Mouse (Mus musculus): Measurements from ENCODE around the gene Col25a1. TPM values are rescaled to one million over a fixed set of nuclear protein-coding genes. Genes with fewer than 3 reads are reported as not detected.

The Col25a1 gene
- polyA plus RNA-seq, 1 experiment from 2014 or later, result 4.2 TPM

DNA sequence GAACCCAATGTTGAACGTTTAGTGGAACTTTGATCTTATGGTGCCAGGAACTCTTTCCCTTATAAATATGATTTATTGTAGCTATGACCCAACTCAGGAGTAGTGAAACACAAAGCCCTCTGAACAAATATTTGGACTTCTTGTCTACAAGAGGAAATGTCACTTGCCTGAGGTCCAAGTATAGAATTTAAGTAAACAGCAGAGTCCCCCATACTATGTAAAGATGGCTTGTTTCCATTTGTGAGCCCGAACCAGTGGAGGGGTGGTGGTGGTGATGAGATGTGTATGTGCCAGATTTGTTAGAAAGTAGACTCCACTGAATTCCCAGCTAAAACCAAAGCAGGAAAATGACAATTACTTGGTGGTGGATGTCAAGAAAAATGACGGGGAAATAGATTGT, 169.2 kb downstream of the Col25a1 start:
- Histone ChIP-seq H3K36me3 (replicated peaks) (no peaks in the 10 kb centered on the region), H3K4me3 (replicated peaks) (no peak overlapping the region), H3K27ac (no peak overlapping the region), H3K9me3 (no peaks in the 10 kb centered on the region), H3K4me2 (no peak overlapping the region), H3K4me1 (peaks cover 3% of the 10 kb centered on the region; the same call in 1 of the 2 replicates), H3K9ac (no peak overlapping the region), H3K27me3 (no peaks in the 10 kb centered on the region)
- no peak for ATAC-seq (ENCODE audit: low FRiP score)
- WGBS, result 90% methylated on average over 3 of the region's 3 CpGs

GRCm38 (mm10) chr3:130303597-130303996, 172.3 kb downstream of the Col25a1 start:
- no peak for ATAC-seq (ENCODE audit: low FRiP score)
- Histone ChIP-seq H3K27ac (no peak overlapping the region), H3K27me3 (no peaks in the 10 kb centered on the region), H3K4me2 (no peak overlapping the region), H3K36me3 (replicated peaks) (no peaks in the 10 kb centered on the region), H3K4me3 (replicated peaks) (no peak overlapping the region), H3K9me3 (no peaks in the 10 kb centered on the region), H3K9ac (no peak overlapping the region), H3K4me1 (peaks cover 4% of the 10 kb centered on the region; the same call in 1 of the 2 replicates)
- WGBS, result 73% methylated on average over 12 of the region's 12 CpGs

DNA sequence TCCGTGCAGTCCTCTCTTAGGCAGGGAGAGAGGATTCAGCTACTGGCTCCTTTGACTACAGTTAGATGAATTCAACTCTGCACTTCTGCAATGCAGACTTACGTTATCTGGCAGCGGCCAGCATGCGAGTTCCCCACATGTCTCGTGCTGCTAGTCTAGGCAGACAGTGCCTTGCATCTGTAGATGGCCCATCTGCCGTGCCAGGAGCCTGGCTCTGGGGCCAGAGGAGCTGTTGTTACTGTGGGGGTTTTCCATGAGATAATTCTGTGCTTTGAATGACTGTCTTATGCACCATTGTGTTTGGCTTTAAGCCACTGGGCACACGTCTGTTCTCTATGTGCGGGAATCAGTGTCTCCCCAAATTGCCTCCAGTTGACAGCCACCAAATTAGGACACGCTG, 173.5 kb downstream of the Col25a1 start:
- no peaks in the 10 kb centered on the region for H3K9me3 ChIP-seq
- H3K4me1 ChIP-seq, result peaks cover 7% of the 10 kb centered on the region; the same call in 1 of the 2 replicates
- H3K9ac ChIP-seq, result no peak overlapping the region
- no peak overlapping the region for H3K4me2 ChIP-seq
- no peak overlapping the region for H3K27ac ChIP-seq
- WGBS, result 74% methylated on average over 9 of the region's 9 CpGs
- no peak overlapping the region for H3K4me3 ChIP-seq (replicated peaks)
- H3K27me3 ChIP-seq, result no peaks in the 10 kb centered on the region
- H3K36me3 ChIP-seq (replicated peaks), result no peaks in the 10 kb centered on the region
- no peak for ATAC-seq (ENCODE audit: low FRiP score)

DNA sequence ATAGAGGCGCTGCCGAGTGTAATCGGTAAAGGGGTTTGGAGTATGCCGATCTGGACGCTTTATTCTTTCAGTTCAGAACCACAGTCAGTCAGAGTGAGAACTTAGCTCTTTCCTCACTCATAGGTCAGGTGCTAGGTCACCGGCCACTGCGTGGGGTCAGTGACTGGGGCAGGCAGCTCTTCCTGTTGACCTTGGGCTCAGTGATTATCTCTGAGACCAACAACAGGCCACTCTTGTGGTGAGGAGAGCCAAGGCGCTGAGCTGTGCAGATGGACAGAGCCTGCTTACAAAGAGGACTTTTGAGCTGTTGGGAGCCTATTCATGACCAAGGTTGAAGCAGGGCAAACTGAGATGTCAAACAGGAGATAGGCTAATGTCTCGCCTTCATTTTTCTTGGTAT, 174.4 kb downstream of the Col25a1 start:
- Histone ChIP-seq H3K36me3 (replicated peaks) (no peaks in the 10 kb centered on the region), H3K9me3 (no peaks in the 10 kb centered on the region), H3K27ac (no peak overlapping the region), H3K27me3 (no peaks in the 10 kb centered on the region), H3K4me1 (peaks cover 15% of the 10 kb centered on the region), H3K4me2 (no peak overlapping the region), H3K9ac (no peak overlapping the region), H3K4me3 (replicated peaks) (no peak overlapping the region)
- ATAC-seq (ENCODE audit: low FRiP score), result no peak
- 83% methylated on average over 9 of the region's 9 CpGs for WGBS

DNA sequence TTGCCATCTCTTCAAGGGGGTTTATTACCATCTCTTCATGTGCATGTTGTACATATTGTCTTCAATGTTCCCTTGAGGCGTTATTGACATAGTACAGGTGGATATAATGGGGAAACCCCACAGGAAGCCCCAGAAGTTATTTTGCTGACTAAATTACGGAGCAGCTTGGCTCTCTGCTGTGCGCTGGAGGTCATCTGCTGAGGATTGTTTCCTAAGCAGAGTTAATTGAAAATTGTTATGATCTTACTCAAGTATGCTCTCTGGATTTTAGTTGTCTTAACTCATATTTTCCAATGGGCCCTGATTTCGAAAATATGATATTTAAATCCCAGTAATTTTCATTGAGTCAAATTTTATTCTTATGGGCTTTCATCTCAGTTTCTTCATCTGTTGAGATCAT, 178.0 kb downstream of the Col25a1 start:
- Histone ChIP-seq H3K4me2 (no peak overlapping the region), H3K9me3 (no peaks in the 10 kb centered on the region), H3K27me3 (no peaks in the 10 kb centered on the region), H3K4me3 (replicated peaks) (no peak overlapping the region), H3K27ac (no peak overlapping the region), H3K9ac (no peak overlapping the region), H3K36me3 (replicated peaks) (no peaks in the 10 kb centered on the region), H3K4me1 (peaks cover 19% of the 10 kb centered on the region)
- 86% methylated on average over 4 of the region's 4 CpGs for WGBS
- ATAC-seq (ENCODE audit: low FRiP score), result no peak

DNA sequence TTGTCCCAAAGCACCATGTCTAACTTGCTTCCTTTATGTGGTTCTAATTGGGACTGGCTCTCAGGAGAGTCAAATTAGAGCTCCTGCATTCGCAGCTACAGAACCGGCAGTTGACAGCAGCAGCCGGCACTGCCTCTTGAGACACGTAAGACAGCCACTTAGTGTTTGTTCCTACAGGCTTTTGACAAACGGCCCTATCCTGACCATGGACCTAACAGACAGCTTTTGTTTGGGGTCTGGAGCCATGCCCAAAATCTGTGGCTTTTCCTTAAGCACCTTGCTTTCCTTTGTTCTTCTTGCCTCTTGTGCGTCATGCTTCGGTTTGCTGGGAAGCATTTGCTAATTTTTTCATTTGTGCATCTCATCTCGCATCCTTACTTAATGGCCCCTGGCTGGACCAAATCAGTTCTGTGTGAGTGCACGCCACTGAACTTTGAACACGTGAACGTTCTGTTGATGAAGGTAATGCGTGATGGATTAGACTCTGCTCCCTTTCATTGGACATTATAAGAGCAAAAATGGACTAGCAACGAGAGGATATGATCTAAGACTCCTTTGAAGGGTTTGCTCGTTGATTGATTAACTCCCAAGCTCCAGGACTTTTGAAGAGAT, 179.5 kb downstream of the Col25a1 start:
- Histone ChIP-seq H3K36me3 (replicated peaks) (no peaks in the 10 kb centered on the region), H3K4me1 (peaks cover 16% of the 10 kb centered on the region), H3K27ac (no peak overlapping the region), H3K27me3 (no peaks in the 10 kb centered on the region), H3K9ac (no peak overlapping the region), H3K4me3 (replicated peaks) (no peak overlapping the region), H3K9me3 (no peaks in the 10 kb centered on the region), H3K4me2 (0 out of 2 replicates have a peak overlapping the region, but pooled peaks have one; percentile 1)
- peak; percentile 80; the same call in 1 of the 2 replicates for ATAC-seq (ENCODE audit: low FRiP score)
- WGBS, result 25% methylated on average over 14 of the region's 14 CpGs

GRCm38 (mm10) chr3:130313246-130313645, 181.9 kb downstream of the Col25a1 start:
- no peaks in the 10 kb centered on the region for H3K36me3 ChIP-seq (replicated peaks)
- no peak overlapping the region for H3K4me3 ChIP-seq (replicated peaks)
- no peak for ATAC-seq (ENCODE audit: low FRiP score)
- no peak overlapping the region for H3K9ac ChIP-seq
- H3K4me2 ChIP-seq, result no peak overlapping the region
- H3K4me1 ChIP-seq, result peaks cover 16% of the 10 kb centered on the region
- H3K27ac ChIP-seq, result no peak overlapping the region
- WGBS, result 84% methylated on average over 6 of the region's 6 CpGs
- no peaks in the 10 kb centered on the region for H3K9me3 ChIP-seq
- no peaks in the 10 kb centered on the region for H3K27me3 ChIP-seq

DNA sequence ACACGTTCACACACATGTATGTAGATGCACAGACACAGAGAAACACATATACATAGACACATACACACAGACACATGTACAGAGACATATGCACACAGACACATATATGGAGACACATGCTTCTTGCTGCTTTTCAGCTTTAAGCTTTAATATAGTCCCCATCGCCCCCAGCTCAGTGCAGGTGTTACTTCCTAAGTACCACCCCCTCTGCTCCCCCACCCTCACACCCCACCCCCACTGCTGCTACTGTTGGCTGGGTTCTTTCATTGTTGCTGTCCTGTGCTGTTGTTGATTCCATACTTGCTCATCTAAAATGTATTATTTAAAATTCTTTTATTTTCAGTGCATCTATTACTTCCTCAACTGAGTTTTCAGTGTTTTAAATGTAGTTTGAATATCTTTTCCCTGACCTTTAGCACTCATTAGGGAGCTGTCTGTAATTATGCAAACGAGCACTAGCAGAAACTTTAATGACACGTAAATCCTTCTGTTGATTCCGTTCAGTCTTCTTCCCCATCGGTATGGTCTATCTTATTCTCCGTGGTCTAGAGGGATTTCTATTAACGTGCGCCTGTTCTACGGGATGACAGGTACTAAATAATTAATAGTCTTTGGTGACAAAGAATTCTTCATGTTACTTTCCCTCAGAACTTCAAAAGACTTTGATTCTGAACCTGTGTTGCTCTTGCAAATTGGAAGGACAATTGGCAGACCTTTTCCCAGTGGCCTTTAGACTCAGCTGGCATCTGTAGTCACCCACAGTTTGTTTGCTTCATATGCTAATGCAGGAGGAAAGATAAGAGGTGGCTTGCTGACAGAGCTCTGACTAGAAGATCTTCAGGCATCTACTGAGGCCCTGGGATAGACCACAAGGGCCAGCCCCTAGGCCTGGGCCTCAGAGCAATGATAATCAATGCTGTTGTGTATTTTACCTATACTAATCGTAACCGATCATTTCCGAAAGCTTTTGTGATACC, 196.0 kb downstream of the Col25a1 start:
- no peak for ATAC-seq (ENCODE audit: low FRiP score)

GRCm38 (mm10) chr3:130328909-130329308, 197.6 kb downstream of the Col25a1 start:
- Histone ChIP-seq H3K4me2 (no peak overlapping the region), H3K9ac (no peak overlapping the region), H3K36me3 (replicated peaks) (no peaks in the 10 kb centered on the region), H3K4me3 (replicated peaks) (no peak overlapping the region), H3K4me1 (no peaks in the 10 kb centered on the region), H3K27ac (no peak overlapping the region), H3K27me3 (no peaks in the 10 kb centered on the region), H3K9me3 (no peaks in the 10 kb centered on the region)
- WGBS, result 88% methylated on average over 9 of the region's 9 CpGs
- ATAC-seq (ENCODE audit: low FRiP score), result no peak

More for the DNA sequence above, 196.0 kb downstream of the Col25a1 start:
- Histone ChIP-seq H3K9ac (no peak overlapping the region), H3K9me3 (no peaks in the 10 kb centered on the region), H3K36me3 (replicated peaks) (no peaks in the 10 kb centered on the region), H3K4me3 (replicated peaks) (no peak overlapping the region), H3K27me3 (no peaks in the 10 kb centered on the region), H3K4me2 (no peak overlapping the region), H3K27ac (no peak overlapping the region), H3K4me1 (no peaks in the 10 kb centered on the region)
- 61% methylated on average over 13 of the region's 13 CpGs for WGBS

- H3K36me3 ChIP-seq (replicated peaks), result no peaks in the 10 kb centered on the region
- no peak overlapping the region for H3K4me3 ChIP-seq (replicated peaks)
- no peaks in the 10 kb centered on the region for H3K4me1 ChIP-seq
- H3K4me2 ChIP-seq, result no peak overlapping the region
- 94% methylated on average over 9 of the region's 9 CpGs for WGBS
- no peaks in the 10 kb centered on the region for H3K9me3 ChIP-seq
- no peak for ATAC-seq (ENCODE audit: low FRiP score)
- no peaks in the 10 kb centered on the region for H3K27me3 ChIP-seq
- no peak overlapping the region for H3K9ac ChIP-seq
- H3K27ac ChIP-seq, result no peak overlapping the region
These were observed 198.7 kb downstream of the Col25a1 start for GRCm38 (mm10) chr3:130329833-130330555.

GRCm38 (mm10) chr3:130330556-130330950, 199.3 kb downstream of the Col25a1 start:
- H3K36me3 ChIP-seq (replicated peaks), result no peaks in the 10 kb centered on the region
- H3K4me2 ChIP-seq, result no peak overlapping the region
- H3K4me1 ChIP-seq, result no peaks in the 10 kb centered on the region
- H3K9ac ChIP-seq, result no peak overlapping the region
- WGBS, result 82% methylated on average over 3 of the region's 3 CpGs
- no peaks in the 10 kb centered on the region for H3K27me3 ChIP-seq
- no peak overlapping the region for H3K27ac ChIP-seq
- no peaks in the 10 kb centered on the region for H3K9me3 ChIP-seq
- no peak for ATAC-seq (ENCODE audit: low FRiP score)
- no peak overlapping the region for H3K4me3 ChIP-seq (replicated peaks)

DNA sequence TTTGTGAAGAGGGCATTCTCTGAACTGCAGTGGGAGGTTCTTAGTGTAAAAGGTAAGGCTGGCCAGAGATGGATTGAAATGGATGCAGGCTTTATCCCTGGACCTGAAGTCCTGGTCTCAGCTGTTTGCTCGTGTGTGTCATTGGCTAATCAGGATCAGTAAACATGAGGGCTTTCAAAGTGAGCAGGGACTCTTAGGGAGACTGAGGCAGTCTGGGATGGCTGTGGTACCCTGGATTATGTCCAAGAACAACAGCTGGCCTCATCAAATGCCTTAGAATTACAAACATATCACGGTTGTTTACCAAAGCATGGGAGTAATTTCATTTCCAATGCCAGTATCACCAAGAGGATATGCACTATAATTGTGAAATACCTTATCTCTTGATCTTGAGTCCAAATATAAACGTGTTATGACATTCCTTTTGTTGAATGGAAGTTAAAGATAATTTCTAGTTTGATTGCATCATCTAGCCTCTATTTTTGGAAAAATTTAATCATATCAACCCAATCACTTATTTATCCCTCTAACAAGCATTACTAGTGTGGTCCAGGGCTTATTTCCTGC, 201.1 kb downstream of the Col25a1 start:
- Histone ChIP-seq H3K4me3 (replicated peaks) (no peak overlapping the region), H3K27ac (no peak overlapping the region), H3K27me3 (no peaks in the 10 kb centered on the region), H3K9me3 (no peaks in the 10 kb centered on the region), H3K4me2 (no peak overlapping the region), H3K4me1 (no peaks in the 10 kb centered on the region), H3K36me3 (replicated peaks) (no peaks in the 10 kb centered on the region), H3K9ac (no peak overlapping the region)
- 61% methylated on average over 3 of the region's 3 CpGs for WGBS
- ATAC-seq (ENCODE audit: low FRiP score), result no peak
